Mouse (Mus musculus): ENCODE results near the gene Tcap.

GRCm38 (mm10) chr11:98406621-98407020 lies 23.0 kb downstream of the Tcap start:
- TF ChIP-seq CTCF (IDR thresholded peaks at IDR 0.05): no peak
- no peak for TF ChIP-seq EP300 (IDR thresholded peaks at IDR 0.05; ENCODE audit: insufficient read depth, low read depth, low read length)

All from heart, adult 2 months (tissue).